Mouse (Mus musculus) ES-Bruce4 (cell line): ENCODE results near the gene Atn1.

Experiments
- CTCF ChIP-seq: IDR thresholded peaks from one replicate; pipeline ENCODE4 v1.8.1; 2011; ENCODE audit warnings: low read depth, low read length
- POLR2A ChIP-seq: IDR thresholded peaks from one replicate; pipeline ENCODE4 v1.8.1; 2011; ENCODE audit warnings: low read length; ENCODE audit not compliant: insufficient read depth

DNA sequence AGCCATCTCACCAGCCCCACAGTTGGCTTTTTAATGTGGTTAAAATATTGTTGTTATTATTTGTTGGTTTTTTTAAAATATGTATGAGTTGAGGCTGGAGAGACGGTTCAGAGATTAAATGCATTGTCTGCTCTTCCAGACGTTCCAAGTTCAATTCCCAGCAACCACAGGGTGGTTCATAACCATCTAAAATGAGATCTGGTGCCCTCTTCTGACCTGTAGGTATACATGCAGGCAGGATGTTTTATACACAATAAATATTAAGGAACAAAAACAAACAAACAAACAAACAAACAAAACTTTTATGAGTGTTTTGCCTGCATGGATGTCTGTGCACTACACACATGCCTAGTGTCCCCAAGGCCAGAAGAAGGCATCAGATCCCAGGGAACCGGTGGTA, 46.7 kb upstream of the Atn1 start:
- no peak for TF ChIP-seq POLR2A
- TF ChIP-seq CTCF, result no peak
